Mouse (Mus musculus): ENCODE measurements around the gene A130010J15Rik.

DNA sequence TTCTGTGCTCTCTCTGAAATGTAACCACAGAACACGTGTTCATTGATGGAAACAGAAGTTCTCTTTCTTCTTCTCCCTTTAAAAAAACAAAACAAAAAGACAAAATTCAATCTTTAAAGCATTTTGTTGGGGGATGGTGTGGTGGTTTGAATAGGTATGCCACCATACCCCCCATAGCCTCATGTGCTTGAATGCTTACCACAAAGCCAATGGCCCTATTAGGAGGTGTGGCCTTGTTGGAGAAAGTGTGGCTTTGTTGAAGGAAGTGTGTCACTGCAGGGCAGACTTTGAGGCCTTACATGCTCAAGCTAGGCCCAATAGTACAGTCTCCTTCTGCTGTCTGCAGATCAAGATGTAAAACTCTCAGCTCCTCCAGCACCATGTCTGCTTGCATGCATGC lies 21.4 kb upstream of the A130010J15Rik start:
- TF ChIP-seq CTCF (IDR thresholded peaks at IDR 0.05; ENCODE audit: low read depth, low read length) (no peak), POLR2A (IDR thresholded peaks at IDR 0.05; ENCODE audit: extremely low read depth, insufficient read depth, low read length) (no peak)

Measured in liver, adult 2 months (tissue).